Mouse (Mus musculus) myocyte (in vitro differentiated cells): ENCODE measurements around the gene Ushbp1.
A peak's percentile ranks its signal among the peaks of the same experiment; 100 is the strongest.

Experiments used
- CEBPB ChIP-seq: IDR thresholded peaks from 2 replicates; pipeline ENCODE4 v1.6.1; 2011; ENCODE audit warnings: mild to moderate bottlenecking, moderate library complexity; ENCODE audit not compliant: poor library complexity, insufficient read depth, severe bottlenecking
- E2F4 ChIP-seq: IDR thresholded peaks from one replicate; pipeline ENCODE4 v1.6.1; 2011; ENCODE audit warnings: mild to moderate bottlenecking, control low read depth, moderate library complexity; ENCODE audit not compliant: insufficient read depth
- MAX ChIP-seq: IDR thresholded peaks from one replicate; pipeline ENCODE4 v1.6.1; 2011; ENCODE audit warnings: low read depth, mild to moderate bottlenecking, control low read depth
- MYOD1 ChIP-seq, 3 experiments: IDR thresholded peaks; one replicate each; pipeline ENCODE4 v1.6.1; 2011; ENCODE audit warnings: control low read depth in 2 of 3, low read depth in 2 of 3, mild to moderate bottlenecking in 2 of 3, moderate library complexity in 1 of 3; ENCODE audit not compliant: insufficient read length in 2 of 3, control insufficient read depth in 1 of 3
- MYOG ChIP-seq, 3 experiments: IDR thresholded peaks; one replicate each; pipeline ENCODE4 v1.6.1; 2011; ENCODE audit warnings: control low read depth in 2 of 3, low read depth in 2 of 3, mild to moderate bottlenecking in 2 of 3; ENCODE audit not compliant: insufficient read length in 2 of 3, control insufficient read depth in 1 of 3, insufficient read depth in 1 of 3
- POLR2A ChIP-seq: IDR thresholded peaks from one replicate; pipeline ENCODE4 v1.6.1; 2011; ENCODE audit warnings: low read depth, mild to moderate bottlenecking, control low read depth, moderate library complexity; ENCODE audit not compliant: insufficient read length
- POLR2AphosphoS2 ChIP-seq: IDR thresholded peaks from one replicate; pipeline ENCODE4 v1.6.1; 2011; ENCODE audit warnings: low read depth, control low read depth; ENCODE audit not compliant: insufficient read length
- TCF12 ChIP-seq: IDR thresholded peaks from one replicate; pipeline ENCODE4 v1.6.1; 2011; ENCODE audit warnings: mild to moderate bottlenecking, control low read depth; ENCODE audit not compliant: poor library complexity, insufficient read depth, severe bottlenecking
- TCF3 ChIP-seq: IDR thresholded peaks from one replicate; pipeline ENCODE4 v1.6.1; 2011; ENCODE audit warnings: low read depth, control low read depth; ENCODE audit not compliant: insufficient read length
- USF1 ChIP-seq: IDR thresholded peaks from one replicate; pipeline ENCODE4 v1.6.1; 2011; ENCODE audit warnings: low read depth, mild to moderate bottlenecking, control low read depth, moderate library complexity

GRCm38 (mm10) chr8:71381971-71382961 is 13.3 kb downstream of the Ushbp1 start:
- TF ChIP-seq MAX = no peak
- TF ChIP-seq POLR2A = peak; percentile 49
- peak in 1 of 3 experiments; percentile 63 for TF ChIP-seq MYOD1 (IDR thresholded peaks at IDR 0.05; ENCODE audit: control insufficient read depth in 1 of 3, insufficient read length in 2 of 3, low read depth in 2 of 3)
- peak in 1 of 3 experiments; percentile 46 for TF ChIP-seq MYOG (IDR thresholded peaks at IDR 0.05; ENCODE audit: control insufficient read depth in 1 of 3, insufficient read depth in 1 of 3, insufficient read length in 2 of 3, low read depth in 2 of 3)
- no peak for TF ChIP-seq POLR2AphosphoS2
- no peak for TF ChIP-seq USF1
- TF ChIP-seq TCF12 = no peak
- no peak for TF ChIP-seq E2F4
- no peak for TF ChIP-seq CEBPB
- TF ChIP-seq TCF3 = no peak
